ENCODE assay signal across 8 mouse cellular contexts in genomic region chr11:113173317-113173716, GRCm38 (mm10).
A peak's percentile ranks its signal among the peaks of the same experiment; 100 is the strongest.
DNase-seq lines count a peak whose midpoint lies in the region; ATAC-seq and TF ChIP-seq lines count a peak whose summit lies in the region.
"Not testable (repeated sequence)": the region's sequence is repeated elsewhere in the genome, so short reads cannot be mapped to it uniquely, and the experiment has no call there.

No protein-coding gene starts in this region.

- not testable (repeated sequence) for ATAC-seq in embryonic facial prominence, embryonic 12.5 days (ENCODE audit: insufficient number of reproducible peaks, insufficient read depth, low FRiP score, low TSS enrichment); hindbrain, embryonic 13.5 days (ENCODE audit: low FRiP score); kidney, embryonic 15.5 days (replicated peaks; ENCODE audit: low FRiP score); liver, embryonic 12.5 days; midbrain, embryonic 11.5 days (ENCODE audit: low FRiP score)

- DNase-seq in B cell, adult 2 months: peak; percentile 42 to 51
- DNase-seq in gastrocnemius, adult 2 months; midbrain, embryonic 11.5 days (ENCODE audit: low spot score, missing footprints): not testable (repeated sequence)

- H3K9me3 ChIP-seq in embryonic facial prominence, embryonic 12.5 days; hindbrain, embryonic 13.5 days; kidney, embryonic 15.5 days (replicated peaks); liver, embryonic 12.5 days (replicated peaks); midbrain, embryonic 11.5 days (ENCODE audit: control insufficient read depth, low read length): not testable (repeated sequence)

- H3K4me3 ChIP-seq in embryonic facial prominence, embryonic 12.5 days; midbrain, embryonic 11.5 days (ENCODE audit: low read depth, low read length): not testable (repeated sequence)
- H3K4me3 ChIP-seq in gastrocnemius, adult 2 months: peak overlapping the region; percentile 81
- peak overlapping the region; percentile 31 for H3K4me3 ChIP-seq in hindbrain, embryonic 13.5 days
- H3K4me3 ChIP-seq in kidney, embryonic 15.5 days (replicated peaks): peak overlapping the region; percentile 31
- peak overlapping the region; percentile 46 for H3K4me3 ChIP-seq in liver, embryonic 12.5 days
- peak overlapping the region; percentile 35 for H3K4me3 ChIP-seq in olfactory bulb, adult 2 months (ENCODE audit: insufficient read depth, low read depth, low read length)

- TF ChIP-seq CTCF in gastrocnemius, adult 2 months (IDR thresholded peaks at IDR 0.05); olfactory bulb, adult 2 months (IDR thresholded peaks at IDR 0.05; ENCODE audit: insufficient read depth, low read depth, low read length): not testable (repeated sequence)

- H3K27me3 ChIP-seq in embryonic facial prominence, embryonic 12.5 days; hindbrain, embryonic 13.5 days; kidney, embryonic 15.5 days; liver, embryonic 12.5 days (replicated peaks); midbrain, embryonic 11.5 days (ENCODE audit: control insufficient read depth, insufficient read depth, low read length): not testable (repeated sequence)

- peak overlapping the region; percentile 33 for H3K4me2 ChIP-seq in embryonic facial prominence, embryonic 12.5 days (replicated peaks)
- H3K4me2 ChIP-seq in hindbrain, embryonic 13.5 days: peak overlapping the region; percentile 43
- peak overlapping the region; percentile 53 for H3K4me2 ChIP-seq in kidney, embryonic 15.5 days
- peak overlapping the region; percentile 60 for H3K4me2 ChIP-seq in liver, embryonic 12.5 days
- H3K4me2 ChIP-seq in midbrain, embryonic 11.5 days: peak overlapping the region; percentile 30

- H3K27ac ChIP-seq in embryonic facial prominence, embryonic 12.5 days: 0 out of 2 replicates have a peak overlapping the region, but pooled peaks have one; percentile 37
- peak overlapping the region; percentile 93 for H3K27ac ChIP-seq in gastrocnemius, adult 2 months
- H3K27ac ChIP-seq in hindbrain, embryonic 13.5 days: peak overlapping the region; percentile 64; the same call in 1 of the 2 replicates
- not testable (repeated sequence) for H3K27ac ChIP-seq in kidney, embryonic 15.5 days; midbrain, embryonic 11.5 days (ENCODE audit: low read depth, low read length)
- peak overlapping the region; percentile 72; the same call in 1 of the 2 replicates for H3K27ac ChIP-seq in liver, embryonic 12.5 days
- H3K27ac ChIP-seq in olfactory bulb, adult 2 months (ENCODE audit: insufficient read depth, low read depth, low read length): 0 out of 2 replicates have a peak overlapping the region, but pooled peaks have one; percentile 25

- not testable (repeated sequence) for TF ChIP-seq POLR2A in olfactory bulb, adult 2 months (IDR thresholded peaks at IDR 0.05; ENCODE audit: insufficient read depth, low read depth, low read length)

- intact Hi-C loops in gastrocnemius, adult 2 months (cut with DNase I): loop anchor here (2.0 to 10.0 kb wide), 2 partner anchors 241 to 443 kb away; no protein-coding TSS in a partner anchor

- peaks cover 17% of the 10 kb centered on the region for H3K4me1 ChIP-seq in embryonic facial prominence, embryonic 12.5 days
- H3K4me1 ChIP-seq in hindbrain, embryonic 13.5 days (replicated peaks): peaks cover 57% of the 10 kb centered on the region
- H3K4me1 ChIP-seq in kidney, embryonic 15.5 days: peaks cover 36% of the 10 kb centered on the region
- peaks cover 23% of the 10 kb centered on the region for H3K4me1 ChIP-seq in liver, embryonic 12.5 days
- peaks cover 21% of the 10 kb centered on the region for H3K4me1 ChIP-seq in midbrain, embryonic 11.5 days (ENCODE audit: control insufficient read depth, insufficient read depth, low read length)
- peaks cover 16% of the 10 kb centered on the region for H3K4me1 ChIP-seq in olfactory bulb, adult 2 months (ENCODE audit: control insufficient read depth, insufficient read depth, low read length)

- not testable (repeated sequence) for H3K9ac ChIP-seq in embryonic facial prominence, embryonic 12.5 days; hindbrain, embryonic 13.5 days; kidney, embryonic 15.5 days; midbrain, embryonic 11.5 days (ENCODE audit: low read length)
- peak overlapping the region; percentile 60; the same call in 1 of the 2 replicates for H3K9ac ChIP-seq in liver, embryonic 12.5 days

- not testable (repeated sequence) for H3K36me3 ChIP-seq in embryonic facial prominence, embryonic 12.5 days; hindbrain, embryonic 13.5 days; kidney, embryonic 15.5 days; liver, embryonic 12.5 days; midbrain, embryonic 11.5 days (ENCODE audit: control insufficient read depth, insufficient read depth, low read length)

- WGBS in embryonic facial prominence, embryonic 12.5 days: 37% methylated on average over 12 of the region's 12 CpGs
- 21% methylated on average over 12 of the region's 12 CpGs for WGBS in hindbrain, embryonic 13.5 days
- 33% methylated on average over 12 of the region's 12 CpGs for WGBS in kidney, embryonic 15.5 days
- 34% methylated on average over 12 of the region's 12 CpGs for WGBS in liver, embryonic 12.5 days (ENCODE audit: insufficient replicate concordance)
- WGBS in midbrain, embryonic 11.5 days: 39% methylated on average over 11 of the region's 12 CpGs
- 25% methylated on average over 12 of the region's 12 CpGs for WGBS in olfactory bulb, adult 2 months
